Mouse (Mus musculus): ENCODE results near the gene Ttc28. TPM values are rescaled to one million over a fixed set of nuclear protein-coding genes. Genes with fewer than 3 reads are reported as not detected.
A peak's percentile ranks its signal among the peaks of the same experiment; 100 is the strongest.

Ttc28 gene
- polyA plus RNA-seq, 1 experiment from 2014 or later: 5.4 TPM

DNA sequence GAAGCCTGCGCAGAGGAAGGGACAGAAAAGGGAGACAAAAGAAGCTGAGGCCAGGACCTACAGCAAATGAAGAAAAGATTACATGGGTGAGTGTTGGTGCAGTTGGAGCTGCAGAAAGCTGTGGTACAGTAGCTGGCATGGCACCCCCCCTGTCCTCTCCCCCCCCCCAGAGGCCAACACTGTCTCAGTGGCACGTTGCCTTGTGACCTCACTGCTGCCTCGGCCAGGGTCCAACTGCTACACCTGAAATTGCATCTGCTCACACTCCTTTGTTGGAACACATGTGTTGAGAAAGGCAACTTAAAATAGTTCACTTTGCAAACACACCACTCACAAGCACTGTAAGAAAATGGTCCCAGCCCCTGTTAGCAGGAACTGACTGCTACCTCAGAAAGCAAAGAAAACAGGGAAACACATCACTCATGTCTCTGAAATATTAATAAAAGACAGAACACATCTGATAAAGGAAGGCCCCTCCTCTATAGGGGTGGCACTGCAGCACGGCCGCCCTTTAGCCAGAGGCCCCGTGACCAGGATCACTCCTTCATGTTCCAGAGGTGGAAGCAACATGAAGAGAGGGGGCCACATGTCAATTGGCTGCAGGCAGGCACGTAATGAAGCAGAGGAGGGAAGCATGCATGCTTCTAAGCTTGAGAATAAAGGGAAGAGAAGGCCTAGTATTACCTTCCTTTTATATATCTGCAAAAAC is 301.8 kb downstream of the Ttc28 start:
- H3K9ac ChIP-seq (replicated peaks; ENCODE audit: low read depth): no peak overlapping the region
- ATAC-seq (no peak), DNase-seq (ENCODE audit: low spot score) (no peak)
- no peak for TF ChIP-seq CTCF (IDR thresholded peaks at IDR 0.05)
- no peak for TF ChIP-seq EP300 (IDR thresholded peaks at IDR 0.05)
- H3K4me2 ChIP-seq (replicated peaks; ENCODE audit: low read depth, low read length): no peak overlapping the region
- no peaks in the 10 kb centered on the region for H3K36me3 ChIP-seq (ENCODE audit: insufficient read depth, low read length)
- H3K27me3 ChIP-seq (replicated peaks; ENCODE audit: insufficient read depth, low read length): no peaks in the 10 kb centered on the region
- WGBS: 79% methylated on average over 7 of the region's 7 CpGs
- no peaks in the 10 kb centered on the region for H3K9me3 ChIP-seq (ENCODE audit: low read length)
- H3K27ac ChIP-seq (ENCODE audit: low read length): no peak overlapping the region
- no peak overlapping the region for H3K4me3 ChIP-seq (ENCODE audit: low read depth, low read length)
- no peaks in the 10 kb centered on the region; the same call in 1 of the 2 replicates for H3K4me1 ChIP-seq (ENCODE audit: insufficient read depth, low read depth, low read length)

DNA sequence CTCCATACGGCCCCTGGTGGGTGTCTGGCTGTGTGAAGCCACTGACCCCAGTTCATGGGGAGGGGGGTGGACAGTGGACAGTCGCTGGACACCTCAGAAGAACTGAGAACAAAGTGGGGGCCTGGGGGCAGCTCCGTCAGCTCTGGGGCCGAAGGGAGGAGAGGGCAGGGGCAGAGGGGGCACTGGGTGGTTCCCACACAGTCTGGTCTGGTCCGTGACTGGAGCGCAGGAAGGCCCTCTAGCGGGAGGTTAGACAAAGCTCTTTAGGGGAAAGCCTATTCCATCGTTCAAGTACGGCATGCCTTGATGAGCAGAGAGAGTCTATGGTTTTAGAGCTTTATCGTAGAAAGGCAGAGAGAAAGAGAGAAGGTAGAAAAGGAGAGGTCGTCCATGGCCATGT is 307.0 kb downstream of the Ttc28 start:
- WGBS: 47% methylated on average over 11 of the region's 11 CpGs
- no peaks in the 10 kb centered on the region for H3K4me1 ChIP-seq (ENCODE audit: insufficient read depth, low read depth, low read length)
- H3K27me3 ChIP-seq (replicated peaks; ENCODE audit: insufficient read depth, low read length): no peaks in the 10 kb centered on the region
- H3K27ac ChIP-seq (ENCODE audit: low read length): no peak overlapping the region
- H3K4me3 ChIP-seq (ENCODE audit: low read depth, low read length): no peak overlapping the region
- H3K36me3 ChIP-seq (ENCODE audit: insufficient read depth, low read length): no peaks in the 10 kb centered on the region
- TF ChIP-seq CTCF (IDR thresholded peaks at IDR 0.05) (peak; percentile 60), EP300 (IDR thresholded peaks at IDR 0.05) (no peak)
- ATAC-seq (no peak; the same call in 1 of the 2 replicates), DNase-seq (ENCODE audit: low spot score) (no peak)
- no peak overlapping the region for H3K4me2 ChIP-seq (replicated peaks; ENCODE audit: low read depth, low read length)
- no peaks in the 10 kb centered on the region for H3K9me3 ChIP-seq (ENCODE audit: low read length)
- H3K9ac ChIP-seq (replicated peaks; ENCODE audit: low read depth): no peak overlapping the region

DNA sequence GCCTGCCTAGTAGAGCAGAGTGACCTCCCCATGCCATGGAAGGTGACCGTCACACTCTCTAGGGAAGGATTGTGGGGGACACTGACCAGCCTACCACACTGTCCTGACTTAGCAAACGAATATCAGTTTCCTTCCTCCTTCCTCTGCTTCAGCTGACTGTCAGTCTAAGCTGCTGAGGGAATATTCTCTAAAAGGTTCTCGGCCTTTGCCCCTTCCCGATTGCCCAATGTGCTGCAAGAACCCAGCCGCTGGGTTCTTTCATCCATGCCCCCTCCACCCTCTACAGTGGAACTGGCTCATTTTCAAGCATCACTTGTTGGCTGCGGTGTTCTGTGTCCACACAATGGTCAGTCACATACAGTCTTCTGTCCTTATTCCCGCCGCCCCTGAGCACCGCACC is 312.4 kb downstream of the Ttc28 start:
- H3K4me2 ChIP-seq (replicated peaks; ENCODE audit: low read depth, low read length): no peak overlapping the region
- DNase-seq (ENCODE audit: low spot score): no peak
- H3K36me3 ChIP-seq (ENCODE audit: insufficient read depth, low read length): no peaks in the 10 kb centered on the region
- no peak for ATAC-seq
- no peaks in the 10 kb centered on the region for H3K9me3 ChIP-seq (ENCODE audit: low read length)
- H3K27ac ChIP-seq (ENCODE audit: low read length): no peak overlapping the region
- H3K9ac ChIP-seq (replicated peaks; ENCODE audit: low read depth): no peak overlapping the region
- 80% methylated on average over 9 of the region's 9 CpGs for WGBS
- no peaks in the 10 kb centered on the region for H3K4me1 ChIP-seq (ENCODE audit: insufficient read depth, low read depth, low read length)
- TF ChIP-seq EP300 (IDR thresholded peaks at IDR 0.05) (no peak), CTCF (IDR thresholded peaks at IDR 0.05) (no peak)
- no peak overlapping the region for H3K4me3 ChIP-seq (ENCODE audit: low read depth, low read length)
- no peaks in the 10 kb centered on the region for H3K27me3 ChIP-seq (replicated peaks; ENCODE audit: insufficient read depth, low read length)

DNA sequence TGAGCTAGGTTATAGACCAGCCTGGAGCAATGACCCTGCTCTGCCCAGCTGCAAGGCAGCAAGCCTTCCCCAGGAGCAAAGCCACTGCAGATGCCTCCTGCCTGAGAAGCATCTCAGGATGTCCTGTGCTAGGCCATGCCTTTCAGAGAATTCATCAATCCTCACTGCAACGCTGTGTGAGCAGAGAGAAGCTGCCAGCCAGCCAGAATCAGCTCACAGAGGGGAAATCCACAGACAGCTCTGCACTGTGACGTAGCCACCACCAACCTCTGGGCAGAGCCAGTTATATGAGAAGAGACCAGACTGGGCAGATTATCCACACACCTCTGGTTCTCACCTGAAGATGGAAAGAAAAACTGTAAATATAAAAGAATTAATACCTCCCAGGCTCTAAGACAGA is 315.2 kb downstream of the Ttc28 start:
- TF ChIP-seq CTCF (IDR thresholded peaks at IDR 0.05): no peak
- no peak for TF ChIP-seq EP300 (IDR thresholded peaks at IDR 0.05)
- no peak for ATAC-seq

DNA sequence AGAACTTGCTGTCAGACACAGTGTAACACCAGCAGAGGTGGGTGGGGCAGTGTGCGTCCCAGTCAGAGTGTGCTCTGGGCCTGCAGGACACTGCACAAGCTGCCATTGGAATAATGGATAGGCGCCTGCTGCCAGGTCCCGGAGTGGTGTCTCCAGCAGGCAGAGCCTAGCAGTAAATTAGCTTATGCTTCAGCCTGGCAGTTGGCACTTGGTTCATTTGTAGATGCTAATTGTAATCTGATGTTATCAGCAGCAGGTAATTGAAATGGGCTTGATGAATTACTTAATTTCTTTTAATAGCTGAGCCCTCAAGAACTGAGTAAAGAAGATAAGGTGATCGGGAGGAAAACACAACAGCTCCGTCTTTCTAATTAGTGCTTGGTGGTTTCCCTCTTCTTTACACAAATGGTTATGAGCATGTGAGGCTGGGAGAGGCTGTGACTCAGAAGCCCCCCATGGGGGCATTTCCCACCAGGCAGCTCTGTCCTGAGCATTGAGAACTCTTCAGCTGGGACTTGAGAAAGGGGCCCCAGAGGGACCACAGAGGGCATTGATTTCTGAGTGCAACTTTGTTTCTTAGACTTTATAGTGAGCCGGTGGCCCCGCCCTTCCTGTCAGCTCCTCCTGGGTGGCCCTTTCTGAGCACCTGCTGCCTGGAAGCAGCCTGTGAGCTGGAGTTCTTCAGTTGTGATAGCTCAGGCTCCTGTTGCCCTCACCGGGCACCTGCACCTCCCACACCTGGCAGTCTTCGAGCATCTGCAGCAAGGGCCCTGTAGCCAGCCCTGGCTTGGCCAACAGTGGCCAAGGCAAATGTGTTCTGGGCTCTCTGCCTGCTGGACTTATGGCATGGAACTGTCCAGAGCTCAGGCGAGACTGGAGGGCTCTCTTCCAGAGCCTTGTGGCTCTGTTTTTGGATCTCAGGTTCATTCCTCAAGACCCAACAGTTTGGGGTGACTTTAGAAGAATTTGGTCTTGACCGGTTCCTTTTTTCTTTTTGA is 316.2 kb downstream of the Ttc28 start:
- Histone ChIP-seq H3K9me3 (ENCODE audit: low read length) (no peaks in the 10 kb centered on the region), H3K36me3 (ENCODE audit: insufficient read depth, low read length) (no peaks in the 10 kb centered on the region), H3K27me3 (replicated peaks; ENCODE audit: insufficient read depth, low read length) (no peaks in the 10 kb centered on the region), H3K27ac (ENCODE audit: low read length) (no peak overlapping the region), H3K4me3 (ENCODE audit: low read depth, low read length) (no peak overlapping the region), H3K9ac (replicated peaks; ENCODE audit: low read depth) (no peak overlapping the region), H3K4me2 (replicated peaks; ENCODE audit: low read depth, low read length) (no peak overlapping the region), H3K4me1 (ENCODE audit: insufficient read depth, low read depth, low read length) (no peaks in the 10 kb centered on the region)
- WGBS: 50% methylated on average over 11 of the region's 11 CpGs
- no peak for TF ChIP-seq CTCF (IDR thresholded peaks at IDR 0.05)
- TF ChIP-seq EP300 (IDR thresholded peaks at IDR 0.05): no peak
- ATAC-seq: no peak
- DNase-seq (ENCODE audit: low spot score): no peak

More for the DNA sequence above, 315.2 kb downstream of the Ttc28 start:
- H3K27me3 ChIP-seq (replicated peaks; ENCODE audit: insufficient read depth, low read length): no peaks in the 10 kb centered on the region
- no peak overlapping the region for H3K4me3 ChIP-seq (ENCODE audit: low read depth, low read length)
- no peaks in the 10 kb centered on the region for H3K36me3 ChIP-seq (ENCODE audit: insufficient read depth, low read length)
- no peak for DNase-seq (ENCODE audit: low spot score)
- H3K9ac ChIP-seq (replicated peaks; ENCODE audit: low read depth): no peak overlapping the region
- H3K4me2 ChIP-seq (replicated peaks; ENCODE audit: low read depth, low read length): no peak overlapping the region
- WGBS: 66% methylated on average over 2 of the region's 2 CpGs
- no peak overlapping the region for H3K27ac ChIP-seq (ENCODE audit: low read length)
- no peaks in the 10 kb centered on the region for H3K4me1 ChIP-seq (ENCODE audit: insufficient read depth, low read depth, low read length)
- H3K9me3 ChIP-seq (ENCODE audit: low read length): no peaks in the 10 kb centered on the region

DNA sequence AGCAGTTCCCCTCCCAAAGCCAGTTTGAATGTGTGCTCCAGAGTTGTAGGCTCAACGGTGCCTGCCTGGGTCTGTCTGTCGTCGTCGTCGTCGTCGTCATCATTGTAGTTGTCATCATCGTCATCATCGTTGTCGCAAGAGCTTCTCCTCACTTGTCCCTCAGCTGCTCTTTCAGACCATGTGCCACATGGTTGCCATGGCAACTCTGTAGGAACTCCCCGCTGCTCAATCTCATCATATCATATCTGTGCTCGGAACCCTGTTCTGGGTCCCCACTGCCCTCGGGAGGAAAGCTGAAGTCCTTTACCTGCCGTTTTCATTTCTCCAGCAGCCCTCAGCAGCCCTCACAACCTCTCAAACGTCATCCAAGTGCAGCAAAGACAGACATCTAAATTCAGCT is 318.1 kb downstream of the Ttc28 start:
- TF ChIP-seq EP300 (IDR thresholded peaks at IDR 0.05) (no peak), CTCF (IDR thresholded peaks at IDR 0.05) (no peak)
- H3K9me3 ChIP-seq (ENCODE audit: low read length): no peaks in the 10 kb centered on the region
- no peak overlapping the region for H3K4me2 ChIP-seq (replicated peaks; ENCODE audit: low read depth, low read length)
- no peak overlapping the region for H3K4me3 ChIP-seq (ENCODE audit: low read depth, low read length)
- 74% methylated on average over 15 of the region's 15 CpGs for WGBS
- DNase-seq (ENCODE audit: low spot score) (no peak), ATAC-seq (no peak)
- no peaks in the 10 kb centered on the region for H3K27me3 ChIP-seq (replicated peaks; ENCODE audit: insufficient read depth, low read length)
- H3K36me3 ChIP-seq (ENCODE audit: insufficient read depth, low read length): no peaks in the 10 kb centered on the region
- no peak overlapping the region for H3K9ac ChIP-seq (replicated peaks; ENCODE audit: low read depth)
- no peak overlapping the region for H3K27ac ChIP-seq (ENCODE audit: low read length)
- H3K4me1 ChIP-seq (ENCODE audit: insufficient read depth, low read depth, low read length): peaks cover 5% of the 10 kb centered on the region; the same call in 1 of the 2 replicates

Measured in lung, postnatal 0 days (tissue).